Mouse (Mus musculus): ENCODE data around the gene Rusc1.

Rusc1 gene

DNA sequence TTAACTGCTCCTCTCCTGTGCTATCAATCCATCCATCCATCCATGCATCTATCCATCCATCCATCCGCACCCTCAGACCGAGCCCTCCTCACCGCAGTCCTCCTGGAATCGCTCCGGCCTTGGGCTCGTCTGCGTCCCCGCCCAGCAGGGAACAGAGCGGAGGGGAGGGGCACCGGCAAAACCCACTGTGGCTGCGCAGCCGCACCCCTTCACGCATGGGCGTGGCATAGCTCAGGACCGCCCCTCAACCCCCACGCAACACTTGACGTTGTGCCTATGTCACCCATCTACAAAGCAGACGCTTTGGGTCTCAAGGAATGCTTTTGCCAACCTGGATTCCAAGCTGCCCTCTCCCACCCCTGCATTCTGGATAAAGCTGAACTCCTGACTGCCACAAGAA is at the start of gene Rusc1:
TSS of gene Rusc1 (minus strand) at position 137 of the 400 bp plus-strand sequence.
- DNase-seq (ENCODE audit: low read depth), result peak; percentile 71

- peak; percentile 57 for DNase-seq (ENCODE audit: low read depth)
Observed at GRCm38 (mm10) chr3:89136365-89136764, 43.3 kb upstream of the Rusc1 start.

DNA sequence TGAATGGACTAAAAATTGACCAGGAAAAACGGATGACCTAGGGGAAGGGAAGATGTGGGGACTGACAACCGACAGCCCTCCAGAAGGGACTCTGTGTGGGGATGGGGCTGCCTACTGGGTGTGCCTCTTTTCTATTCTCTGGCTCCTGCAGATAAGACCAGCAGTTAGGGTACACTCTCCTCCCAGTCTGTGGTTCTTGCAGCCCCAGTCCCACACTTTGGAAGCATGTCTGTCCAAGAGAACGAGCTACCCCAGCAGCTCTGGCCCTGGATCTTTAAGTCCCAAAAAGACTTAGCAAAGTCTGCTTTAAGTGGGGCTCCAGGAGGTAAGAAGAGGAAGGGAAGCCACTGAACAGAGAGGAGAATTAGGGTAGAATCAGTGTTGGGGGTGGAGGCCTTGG is 42.8 kb upstream of the Rusc1 start, which contains the start of gene Pklr:
TSS of gene Pklr (plus strand) at position 185 of the 400 bp plus-strand sequence.
- DNase-seq (ENCODE audit: low read depth), result peak; percentile 65

DNA sequence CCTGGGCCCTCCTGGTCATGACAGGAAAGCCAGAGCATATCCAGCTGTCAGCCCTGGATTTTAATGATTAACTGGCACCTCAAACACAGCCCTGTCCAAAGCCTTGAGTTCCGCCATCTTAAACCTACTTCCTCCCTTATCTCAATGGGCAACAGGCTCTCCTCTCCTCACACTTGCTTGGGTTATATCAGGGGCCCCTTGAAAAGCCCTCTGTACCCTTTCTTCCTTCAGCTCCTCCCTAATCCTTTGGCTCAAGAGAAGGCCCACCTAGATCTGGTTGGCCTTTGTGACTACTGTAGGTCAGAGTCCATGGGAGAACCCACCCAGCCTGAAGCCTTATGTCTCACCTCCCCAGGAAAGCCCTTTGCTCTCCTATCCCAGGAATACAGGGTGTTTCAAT is 40.6 kb upstream of the Rusc1 start:
- DNase-seq (ENCODE audit: low read depth), result no peak

DNA sequence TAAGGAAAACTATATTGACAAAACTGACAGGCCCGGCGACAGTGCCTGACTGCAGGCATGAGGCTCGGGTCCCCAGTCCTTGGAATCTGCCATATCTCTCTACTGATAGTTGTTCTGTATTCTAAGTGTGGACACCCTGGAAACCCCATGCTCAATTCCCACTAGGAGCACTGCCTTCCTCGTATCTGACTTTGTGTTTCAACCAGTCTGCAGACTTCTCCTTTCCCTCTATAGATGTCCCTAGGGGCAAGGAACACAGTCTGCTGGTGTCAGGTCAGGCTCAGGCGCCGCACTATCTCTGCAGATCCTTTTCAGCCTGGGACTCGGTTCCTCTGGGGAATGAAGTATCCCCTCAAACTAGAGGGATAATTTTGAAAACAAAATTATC is 39.9 kb upstream of the Rusc1 start:
- DNase-seq (ENCODE audit: low read depth), result no peak

DNA sequence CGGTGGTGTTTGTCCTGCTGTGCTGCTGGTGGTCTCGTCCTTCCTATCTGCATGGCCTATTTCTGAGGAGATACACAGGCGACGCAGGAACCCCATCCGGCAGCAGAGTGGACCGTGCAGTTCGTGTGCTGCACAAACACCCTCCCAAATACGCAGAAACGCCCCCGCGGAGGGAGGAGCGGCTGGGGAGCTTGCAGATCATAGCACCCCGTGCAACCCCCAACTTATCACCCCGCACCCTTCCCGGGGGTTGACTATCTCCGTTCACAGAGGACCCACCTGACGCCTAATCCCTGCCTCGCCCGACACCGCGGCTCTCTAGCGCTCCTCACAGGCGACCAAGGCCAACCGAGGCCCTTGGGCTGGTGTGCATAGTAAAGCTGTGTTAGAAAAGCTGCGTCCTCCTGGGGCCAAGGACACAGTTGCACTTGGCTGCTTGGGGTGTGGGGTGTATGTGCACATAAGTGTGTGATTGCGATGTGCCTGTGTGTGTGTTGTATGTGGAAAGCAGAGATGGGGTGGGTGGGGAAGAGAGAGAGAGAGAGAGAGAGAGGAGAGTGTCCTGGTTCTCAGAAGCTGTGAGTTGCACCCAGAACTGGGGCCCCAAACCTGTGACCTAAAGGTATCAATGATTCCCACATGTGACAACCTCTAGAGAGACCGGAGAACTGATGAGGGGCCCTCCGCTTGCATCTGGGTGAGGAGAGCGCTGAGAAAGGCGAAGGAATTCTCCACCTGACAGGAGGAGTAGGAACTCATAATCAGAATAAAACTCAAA is 39.4 kb upstream of the Rusc1 start:
- peak; percentile 97 for DNase-seq (ENCODE audit: low read depth)

DNA sequence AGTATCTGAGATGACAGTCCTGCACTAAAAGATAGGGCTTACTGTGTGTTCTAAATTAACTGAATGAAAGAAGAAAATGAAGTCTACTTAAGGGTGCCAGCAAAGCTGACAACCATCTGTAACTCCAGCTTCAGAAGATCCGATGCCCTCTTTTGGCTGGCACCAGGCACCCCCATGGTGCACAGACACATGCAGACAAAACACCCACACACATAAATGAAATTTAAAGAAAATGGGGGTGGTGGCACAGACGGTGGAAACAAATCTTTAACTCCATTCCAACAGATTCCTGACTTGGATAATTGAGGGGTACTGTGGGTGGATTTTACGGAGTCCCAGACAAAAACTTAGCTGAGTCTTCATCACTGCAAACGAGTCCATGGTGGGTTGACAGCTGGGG is 38.7 kb upstream of the Rusc1 start:
- DNase-seq (ENCODE audit: low read depth), result no peak

- DNase-seq (ENCODE audit: low read depth), result no peak
Observed at GRCm38 (mm10) chr3:89129908-89130307, 36.8 kb upstream of the Rusc1 start.

DNA sequence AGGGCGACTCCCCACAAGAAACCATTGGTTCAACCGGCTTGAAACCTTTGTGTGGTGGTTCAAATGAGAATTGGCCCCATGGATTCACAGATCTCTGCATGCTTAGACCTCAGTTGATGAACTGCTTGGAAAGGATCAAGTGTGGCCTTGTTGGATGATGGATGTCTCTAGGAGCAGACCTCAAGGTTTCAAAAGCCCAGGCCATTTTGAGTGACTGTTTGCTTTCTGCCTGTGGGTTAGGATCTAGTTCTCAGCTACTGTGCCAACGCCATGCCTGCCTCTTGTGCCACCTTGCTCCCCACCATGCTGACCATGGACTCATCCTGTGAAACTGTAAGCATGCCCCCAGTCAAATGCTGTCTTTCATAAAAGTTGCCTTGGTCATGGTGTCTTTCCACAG is 32.9 kb upstream of the Rusc1 start:
- no peak for DNase-seq (ENCODE audit: low read depth)

DNA sequence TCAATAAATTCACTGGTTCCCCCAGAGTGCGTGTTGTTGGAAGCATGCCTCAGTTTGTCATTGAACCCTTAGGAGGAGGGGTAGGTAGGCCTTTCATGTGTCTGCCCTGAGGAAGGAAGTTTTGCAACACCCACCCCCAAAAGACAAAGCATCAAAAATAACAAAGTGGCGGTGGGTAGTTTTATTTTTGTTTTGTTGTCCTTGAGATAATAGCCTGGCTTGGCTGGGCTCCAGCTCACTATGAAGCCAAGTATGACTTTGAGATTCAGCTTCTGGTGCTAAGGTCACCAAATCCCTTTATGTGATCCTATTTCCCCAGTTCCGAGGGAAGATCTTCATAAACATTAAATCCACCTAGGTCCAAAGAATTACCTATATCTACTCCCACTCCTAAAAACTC is 31.1 kb upstream of the Rusc1 start:
- no peak for DNase-seq (ENCODE audit: low read depth)

- DNase-seq (ENCODE audit: low read depth), result no peak
Observed at GRCm38 (mm10) chr3:89123313-89123712, 30.2 kb upstream of the Rusc1 start.

DNA sequence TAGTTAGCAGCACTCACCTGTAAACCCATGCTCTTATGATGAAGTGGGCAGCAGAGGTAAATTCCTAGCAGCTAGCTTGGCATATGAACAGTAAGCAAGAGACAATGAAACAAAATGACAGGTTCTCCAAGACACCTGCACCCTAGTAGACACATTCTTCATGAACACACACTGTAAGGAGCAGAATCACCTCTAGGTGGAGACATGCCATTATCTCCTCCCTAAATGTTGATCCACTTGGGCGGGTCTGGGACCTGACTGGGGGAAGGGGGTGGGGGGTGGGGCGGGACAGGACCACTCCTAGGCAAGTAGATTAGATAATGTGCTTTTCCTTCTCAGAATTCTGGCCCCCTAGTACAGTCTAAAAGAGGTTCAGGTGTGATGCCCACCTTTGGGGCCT is 22.4 kb upstream of the Rusc1 start:
- peak; percentile 78 for DNase-seq (ENCODE audit: low read depth)

DNA sequence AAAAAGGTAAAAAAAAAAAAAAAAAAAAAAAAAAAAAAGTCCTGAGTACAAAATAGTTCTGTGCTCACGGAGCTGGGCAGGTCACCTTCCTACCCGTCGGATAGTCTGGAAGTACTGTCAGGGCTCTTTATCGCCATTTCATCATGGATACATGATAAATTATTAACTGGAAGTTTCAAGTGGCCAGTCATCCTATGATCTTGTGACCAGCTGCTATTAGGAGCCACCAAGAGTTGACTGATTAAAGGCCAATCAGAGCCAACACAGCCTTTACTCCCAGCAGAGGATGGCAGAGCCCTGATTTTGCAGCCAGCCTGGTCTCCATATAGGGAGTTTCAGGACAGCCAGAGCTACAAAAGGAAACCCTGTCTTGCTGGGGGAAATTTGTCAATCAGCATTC is 19.9 kb upstream of the Rusc1 start:
- DNase-seq (ENCODE audit: low read depth), result no peak

GRCm38 (mm10) chr3:89108146-89108545 is 15.0 kb upstream of the Rusc1 start:
- no peak for DNase-seq (ENCODE audit: low read depth)

- DNase-seq (ENCODE audit: low read depth), result no peak
Observed at GRCm38 (mm10) chr3:89107545-89107944, 14.4 kb upstream of the Rusc1 start.

- DNase-seq (ENCODE audit: low read depth), result no peak
Observed at GRCm38 (mm10) chr3:89106881-89107280, 13.8 kb upstream of the Rusc1 start.

DNA sequence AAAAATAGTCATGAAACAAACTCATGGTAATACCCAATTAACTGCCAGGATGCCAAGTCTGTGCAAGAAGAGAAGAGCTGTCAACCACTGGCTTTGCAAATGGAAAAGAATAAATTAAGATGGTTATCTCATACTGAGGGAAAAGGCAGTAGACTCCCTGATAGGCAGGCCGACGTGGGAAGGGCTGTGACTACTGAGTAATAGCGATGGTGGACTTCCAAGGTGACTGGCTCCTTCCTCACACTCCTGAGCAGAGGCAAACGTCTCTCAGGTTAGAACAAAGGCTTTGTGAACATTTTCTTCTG is 10.1 kb upstream of the Rusc1 start:
- DNase-seq (ENCODE audit: low read depth), result no peak

- DNase-seq (ENCODE audit: low read depth), result no peak
Observed at GRCm38 (mm10) chr3:89102495-89103290, 9.6 kb upstream of the Rusc1 start.

DNA sequence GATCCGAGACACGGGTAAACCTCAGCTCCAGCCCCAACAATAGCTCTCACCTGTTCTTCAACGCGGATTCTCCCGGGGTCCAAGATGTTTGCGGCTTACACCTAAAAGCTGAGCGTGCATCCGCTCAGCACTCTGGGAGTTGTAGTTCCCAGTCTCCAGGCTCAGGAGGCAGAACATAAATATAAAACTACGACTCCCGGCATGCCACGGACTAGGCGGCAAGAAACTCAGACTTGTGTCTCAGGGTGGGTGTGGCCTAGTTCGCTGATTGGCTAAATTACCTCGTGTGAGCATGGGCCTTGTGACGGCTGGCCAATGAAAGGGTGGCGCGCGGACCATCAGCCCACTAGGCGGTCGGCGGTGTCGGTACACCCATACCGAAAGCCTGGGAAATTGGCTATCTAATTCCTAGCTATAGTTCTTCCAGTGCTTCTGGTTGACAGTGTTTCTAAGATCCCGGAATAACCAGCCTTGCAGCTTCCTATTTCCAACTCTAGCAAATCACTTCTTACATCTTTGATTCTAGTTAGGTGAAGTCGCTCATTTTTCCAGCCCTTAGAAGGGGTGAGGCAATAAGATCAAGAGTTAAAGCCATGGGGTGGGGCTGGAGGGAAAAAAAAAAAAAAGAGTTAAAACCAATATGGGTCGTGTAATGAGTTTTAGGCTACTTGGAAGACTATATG is 8.8 kb upstream of the Rusc1 start, which contains the start of gene Fdps:
TSS of gene Fdps (minus strand) at position 148 of the 683 bp plus-strand sequence.
- DNase-seq (ENCODE audit: low read depth), result peak; percentile 100

DNA sequence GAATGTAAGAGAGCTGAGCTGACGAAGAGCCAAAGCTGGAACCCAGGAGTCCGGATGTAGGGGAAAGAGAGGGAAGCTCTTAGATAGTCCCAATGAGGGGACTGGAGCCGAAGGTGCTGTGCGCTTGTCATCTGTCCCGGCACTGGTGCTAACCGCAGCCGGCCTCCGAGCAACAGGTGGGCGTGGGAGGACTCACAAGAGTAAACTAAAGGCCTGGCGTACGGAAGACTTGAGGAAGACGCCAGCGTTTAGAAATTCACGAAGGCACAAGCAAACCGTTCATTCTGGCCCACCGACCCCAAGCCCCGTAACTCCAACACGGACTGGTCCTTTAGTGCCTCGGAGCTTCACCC is 8.3 kb upstream of the Rusc1 start:
- no peak for DNase-seq (ENCODE audit: low read depth)

DNA sequence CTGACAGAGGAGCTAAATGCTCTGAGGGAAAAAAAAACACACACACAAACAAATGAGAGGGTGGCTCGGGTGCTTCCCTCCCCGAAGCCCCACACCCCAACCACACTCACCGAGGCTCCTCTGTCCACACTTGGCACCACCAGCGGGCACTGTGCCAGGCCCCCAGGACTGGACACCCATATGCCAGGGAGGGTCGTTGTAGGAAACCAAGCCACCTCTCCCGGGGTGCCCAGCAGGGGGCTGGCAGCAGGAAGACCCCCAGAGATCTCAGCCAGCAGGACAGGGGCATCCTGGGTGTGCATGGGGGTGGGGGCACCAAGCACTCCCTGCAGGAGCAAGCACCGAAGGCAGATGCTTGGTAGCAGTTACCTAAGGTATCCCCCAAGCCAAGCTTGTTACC is 7.7 kb upstream of the Rusc1 start, which contains the start of gene Gm43738:
TSS of gene Gm43738 (minus strand) at position 289 of the 400 bp plus-strand sequence.
- DNase-seq (ENCODE audit: low read depth), result no peak

DNA sequence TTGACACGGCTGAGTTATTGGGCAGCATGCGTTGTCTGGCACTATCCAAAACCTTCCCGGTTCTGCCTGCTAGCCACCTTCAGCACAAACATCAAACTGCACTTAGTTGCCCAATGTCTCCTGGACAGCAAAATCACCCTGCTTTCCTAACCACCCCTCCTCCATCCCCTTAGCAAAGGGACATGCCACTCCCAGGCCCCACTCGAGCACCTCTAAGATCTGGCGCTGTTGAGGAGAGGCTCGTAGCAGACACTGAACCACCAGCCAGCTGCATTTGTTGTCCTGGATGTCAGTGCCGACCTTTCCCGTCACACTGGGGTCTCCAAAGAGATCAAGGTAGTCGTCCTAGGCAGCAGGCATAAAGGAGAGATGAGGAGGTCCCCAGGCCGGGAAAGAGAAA is 910 bp upstream of the Rusc1 start:
- DNase-seq (ENCODE audit: low read depth), result no peak
